Mouse (Mus musculus): ENCODE data around the gene Akr1b7. TPM values are rescaled to one million over a fixed set of nuclear protein-coding genes. Genes with fewer than 3 reads are reported as not detected.
"Not testable (repeated sequence)": the region's sequence is repeated elsewhere in the genome, so short reads cannot be mapped to it uniquely, and the experiment has no call there.

Akr1b7 gene
- polyA plus RNA-seq (2015; fragmentation: Nextera tagmentation; extraction: Ambion mirVana): 3.0 and 3.8 TPM in 2 replicates

GRCm38 (mm10) chr6:34412023-34412422 lies at the start of gene Akr1b7:
Akr1b7 (plus strand) TSS chr6:34412334.
- Histone ChIP-seq H3K9ac (no peak within 1 kb of the TSS), H3K9me3 (replicated peaks) (no peaks in the 10 kb centered on the region), H3K27me3 (no peaks in the 10 kb centered on the region), H3K4me1 (replicated peaks) (0 out of 2 replicates have a peak, but pooled peaks cover 9% of the 10 kb centered on the region), H3K27ac (no peak within 1 kb of the TSS), H3K4me3 (replicated peaks) (no peak within 1 kb of the TSS), H3K4me2 (no peak within 1 kb of the TSS), H3K36me3 (no peaks in the 10 kb centered on the region)
- no peak for DNase-seq
- WGBS (ENCODE audit: insufficient replicate concordance): 57% methylated on average over 6 of the region's 6 CpGs
- ATAC-seq (ENCODE audit: low read depth): no peak

GRCm38 (mm10) chr6:34364217-34365136 lies 47.7 kb upstream of the Akr1b7 start:
- no peaks in the 10 kb centered on the region for H3K4me1 ChIP-seq (replicated peaks)
- 60% methylated on average over 12 of the region's 12 CpGs for WGBS (ENCODE audit: insufficient replicate concordance)
- no peak overlapping the region for H3K4me2 ChIP-seq
- DNase-seq (no peak), ATAC-seq (ENCODE audit: low read depth) (no peak)
- no peaks in the 10 kb centered on the region for H3K9me3 ChIP-seq (replicated peaks)
- H3K36me3 ChIP-seq: no peaks in the 10 kb centered on the region
- H3K4me3 ChIP-seq (replicated peaks): no peak overlapping the region
- H3K27ac ChIP-seq: no peak overlapping the region
- no peaks in the 10 kb centered on the region for H3K27me3 ChIP-seq
- H3K9ac ChIP-seq: no peak overlapping the region

GRCm38 (mm10) chr6:34367998-34368397 lies 44.1 kb upstream of the Akr1b7 start:
- 0 out of 2 replicates have a peak, but pooled peaks have one; percentile 26 for ATAC-seq (ENCODE audit: low read depth)
- Histone ChIP-seq H3K4me1 (replicated peaks) (0 out of 2 replicates have a peak, but pooled peaks cover 2% of the 10 kb centered on the region), H3K27ac (no peak overlapping the region), H3K36me3 (no peaks in the 10 kb centered on the region), H3K4me3 (replicated peaks) (no peak overlapping the region), H3K4me2 (no peak overlapping the region), H3K9me3 (replicated peaks) (no peaks in the 10 kb centered on the region), H3K9ac (no peak overlapping the region), H3K27me3 (no peaks in the 10 kb centered on the region)
- no peak for DNase-seq
- 49% methylated on average over 9 of the region's 9 CpGs for WGBS (ENCODE audit: insufficient replicate concordance)

- 0 out of 2 replicates have a peak, but pooled peaks cover 2% of the 10 kb centered on the region for H3K4me1 ChIP-seq (replicated peaks)
- H3K27ac ChIP-seq: no peak overlapping the region
- no peak overlapping the region for H3K4me2 ChIP-seq
- no peaks in the 10 kb centered on the region for H3K9me3 ChIP-seq (replicated peaks)
- ATAC-seq (ENCODE audit: low read depth) (no peak), DNase-seq (no peak)
- H3K27me3 ChIP-seq: no peaks in the 10 kb centered on the region
- no peak overlapping the region for H3K9ac ChIP-seq
- no peak overlapping the region for H3K4me3 ChIP-seq (replicated peaks)
- no peaks in the 10 kb centered on the region for H3K36me3 ChIP-seq
- WGBS (ENCODE audit: insufficient replicate concordance): 62% methylated on average over 8 of the region's 8 CpGs
Observed at GRCm38 (mm10) chr6:34370081-34370480, 42.1 kb upstream of the Akr1b7 start.

GRCm38 (mm10) chr6:34371700-34372351 lies 40.3 kb upstream of the Akr1b7 start:
- H3K9ac ChIP-seq: peak overlapping the region; percentile 36; the same call in 1 of the 2 replicates
- H3K27ac ChIP-seq: no peak overlapping the region
- no peak overlapping the region for H3K4me3 ChIP-seq (replicated peaks)
- H3K4me1 ChIP-seq (replicated peaks): 0 out of 2 replicates have a peak, but pooled peaks cover 2% of the 10 kb centered on the region
- 15% methylated on average over 18 of the region's 18 CpGs for WGBS (ENCODE audit: insufficient replicate concordance)
- no peaks in the 10 kb centered on the region for H3K9me3 ChIP-seq (replicated peaks)
- no peaks in the 10 kb centered on the region for H3K36me3 ChIP-seq
- ATAC-seq (ENCODE audit: low read depth) (0 out of 2 replicates have a peak, but pooled peaks have one; percentile 29), DNase-seq (peak; percentile 60)
- no peaks in the 10 kb centered on the region for H3K27me3 ChIP-seq
- H3K4me2 ChIP-seq: peak overlapping the region; percentile 50

- WGBS (ENCODE audit: insufficient replicate concordance): 38% methylated on average over 7 of the region's 7 CpGs
- Histone ChIP-seq H3K27me3 (no peaks in the 10 kb centered on the region), H3K27ac (no peak overlapping the region), H3K9ac (no peak overlapping the region), H3K4me1 (replicated peaks) (0 out of 2 replicates have a peak, but pooled peaks cover 2% of the 10 kb centered on the region), H3K36me3 (no peaks in the 10 kb centered on the region), H3K9me3 (replicated peaks) (no peaks in the 10 kb centered on the region), H3K4me3 (replicated peaks) (no peak overlapping the region), H3K4me2 (no peak overlapping the region)
- no peak for DNase-seq
- ATAC-seq (ENCODE audit: low read depth): no peak
Observed at GRCm38 (mm10) chr6:34373841-34374240, 38.3 kb upstream of the Akr1b7 start.

- not testable (repeated sequence) for H3K27me3 ChIP-seq; H3K36me3 ChIP-seq; H3K4me3 ChIP-seq (replicated peaks); H3K4me1 ChIP-seq (replicated peaks); H3K4me2 ChIP-seq; H3K9me3 ChIP-seq (replicated peaks); ATAC-seq (ENCODE audit: low read depth); DNase-seq; H3K9ac ChIP-seq; H3K27ac ChIP-seq
- WGBS (ENCODE audit: insufficient replicate concordance): 67% methylated on average over 5 of the region's 5 CpGs
Observed at GRCm38 (mm10) chr6:34375888-34376287, 36.2 kb upstream of the Akr1b7 start.

GRCm38 (mm10) chr6:34383401-34383800 lies 28.7 kb upstream of the Akr1b7 start:
- peak overlapping the region; percentile 89 for H3K4me2 ChIP-seq
- WGBS (ENCODE audit: insufficient replicate concordance): 43% methylated on average over 8 of the region's 8 CpGs
- peak overlapping the region; percentile 64; the same call in 1 of the 2 replicates for H3K4me3 ChIP-seq (replicated peaks)
- ATAC-seq (ENCODE audit: low read depth): no peak
- DNase-seq: no peak
- H3K4me1 ChIP-seq (replicated peaks): peaks cover 23% of the 10 kb centered on the region
- H3K27ac ChIP-seq: no peak overlapping the region
- H3K36me3 ChIP-seq: no peaks in the 10 kb centered on the region
- no peak overlapping the region for H3K9ac ChIP-seq
- H3K27me3 ChIP-seq: no peaks in the 10 kb centered on the region
- no peaks in the 10 kb centered on the region for H3K9me3 ChIP-seq (replicated peaks)

GRCm38 (mm10) chr6:34384110-34384661 lies 27.9 kb upstream of the Akr1b7 start, which contains the start of gene Akr1b10:
Akr1b10 (plus strand) TSS chr6:34384218.
- Histone ChIP-seq H3K36me3 (peaks cover 7% of the 10 kb centered on the region), H3K9ac (peak within 1 kb of the TSS; percentile 64), H3K9me3 (replicated peaks) (no peaks in the 10 kb centered on the region), H3K27ac (0 out of 2 replicates have a peak within 1 kb of the TSS, but pooled peaks have one; percentile 8), H3K4me1 (replicated peaks) (peaks cover 23% of the 10 kb centered on the region), H3K4me3 (replicated peaks) (peak within 1 kb of the TSS; percentile 64), H3K27me3 (no peaks in the 10 kb centered on the region), H3K4me2 (peak within 1 kb of the TSS; percentile 89)
- peak; percentile 77 for ATAC-seq (ENCODE audit: low read depth)
- DNase-seq: peak; percentile 46
- WGBS (ENCODE audit: insufficient replicate concordance): 2% methylated on average over 17 of the region's 17 CpGs

GRCm38 (mm10) chr6:34384701-34385370 lies 27.3 kb upstream of the Akr1b7 start:
- H3K27ac ChIP-seq: no peak overlapping the region
- H3K4me1 ChIP-seq (replicated peaks): peaks cover 23% of the 10 kb centered on the region
- DNase-seq (peak; percentile 32), ATAC-seq (ENCODE audit: low read depth) (0 out of 2 replicates have a peak, but pooled peaks have one; percentile 43)
- H3K36me3 ChIP-seq: peaks cover 7% of the 10 kb centered on the region
- peak overlapping the region; percentile 64 for H3K4me3 ChIP-seq (replicated peaks)
- 3% methylated on average over 13 of the region's 13 CpGs for WGBS (ENCODE audit: insufficient replicate concordance)
- H3K9me3 ChIP-seq (replicated peaks): no peaks in the 10 kb centered on the region
- H3K9ac ChIP-seq: peak overlapping the region; percentile 64
- H3K4me2 ChIP-seq: peak overlapping the region; percentile 89
- no peaks in the 10 kb centered on the region for H3K27me3 ChIP-seq
